Mouse (Mus musculus) heart, adult 2 months (tissue): ENCODE measurements around the gene Mymk. TPM values are rescaled to one million over a fixed set of nuclear protein-coding genes. Genes with fewer than 3 reads are reported as not detected.

Experiments used
- DNase-seq, 2 experiments: peaks; one replicate each; pipeline ENCODE4 v3.0.0; 2021
- H3K27ac ChIP-seq: fragments of 200-600 bp; 2 replicates; pipeline ENCODE4 v1.8.1; 2022
- H3K27me3 ChIP-seq: fragments of 200-500 bp; 2 replicates; pipeline ENCODE4 v1.6.1; 2012; ENCODE audit warnings: mild to moderate bottlenecking, low read length, inconsistent platforms, mixed read lengths; ENCODE audit not compliant: control insufficient read depth, insufficient read depth
- H3K36me3 ChIP-seq: fragments of 200-500 bp; 2 replicates; pipeline ENCODE4 v1.6.1; 2012; ENCODE audit warnings: low read length, inconsistent platforms; ENCODE audit not compliant: control insufficient read depth, insufficient read depth
- H3K4me1 ChIP-seq: fragments of 200-500 bp; 2 replicates; pipeline ENCODE4 v1.6.1; 2011; ENCODE audit warnings: low read length; ENCODE audit not compliant: control insufficient read depth, insufficient read depth
- H3K4me3 ChIP-seq: fragments of 200-600 bp; 2 replicates; pipeline ENCODE4 v1.8.1; 2022
- H3K79me2 ChIP-seq: fragments of 200-500 bp; replicated peaks from 2 replicates; pipeline ENCODE4 v1.6.1; 2012; ENCODE audit warnings: mild to moderate bottlenecking, inconsistent platforms, low read length, moderate library complexity, mixed read lengths; ENCODE audit not compliant: control insufficient read depth, insufficient read depth
- H3K9ac ChIP-seq: fragments of 200-500 bp; 2 replicates; pipeline ENCODE4 v1.6.1; 2012; ENCODE audit warnings: low read depth, mild to moderate bottlenecking, control low read depth, inconsistent platforms, low read length, mixed read lengths
- CTCF ChIP-seq: fragments of 200-600 bp; IDR thresholded peaks from 2 replicates; pipeline ENCODE4 v1.8.1; 2022; ENCODE audit warnings: antibody characterized with exemption, mild to moderate bottlenecking, moderate library complexity
- EP300 ChIP-seq: fragments of 200-500 bp; IDR thresholded peaks from 2 replicates; pipeline ENCODE4 v1.6.1; 2011; ENCODE audit warnings: low read depth, low read length, control low read depth; ENCODE audit not compliant: insufficient read depth
- POLR2A ChIP-seq: fragments of 200-500 bp; IDR thresholded peaks from 2 replicates; pipeline ENCODE4 v1.6.1; 2011; ENCODE audit warnings: mild to moderate bottlenecking, low read depth, low read length, control low read depth; ENCODE audit not compliant: insufficient read depth
- WGBS: fragments of 180-500 bp; shearing (Covaris S2); methylation state at CpG from one replicate; pipeline ENCODE4 v1.1.7; 2018; 5-methylcytosine and 5-hydroxymethylcytosine counted together
- intact Hi-C: fragments of 180-260 bp; cut with DNase I; formaldehyde crosslinking; loops from one replicate; pipeline ENCODE4 v1.15.1; 2025
- polyA plus RNA-seq: library from polyadenylated mRNA; depleted of rRNA; stranded (reverse); fragments of >200 nt; gene quantifications from 2 replicates; pipeline ENCODE4 v1.2.3, GENCODE M21; 2012
- total RNA-seq, 2 experiments: library from RNA; stranded (reverse); gene quantifications; 2 replicates each; pipeline ENCODE4 v1.2.3; 2021

The Mymk gene
- total and polyA plus RNA-seq, 3 experiments: 0.10 TPM; not detected in 2

DNA sequence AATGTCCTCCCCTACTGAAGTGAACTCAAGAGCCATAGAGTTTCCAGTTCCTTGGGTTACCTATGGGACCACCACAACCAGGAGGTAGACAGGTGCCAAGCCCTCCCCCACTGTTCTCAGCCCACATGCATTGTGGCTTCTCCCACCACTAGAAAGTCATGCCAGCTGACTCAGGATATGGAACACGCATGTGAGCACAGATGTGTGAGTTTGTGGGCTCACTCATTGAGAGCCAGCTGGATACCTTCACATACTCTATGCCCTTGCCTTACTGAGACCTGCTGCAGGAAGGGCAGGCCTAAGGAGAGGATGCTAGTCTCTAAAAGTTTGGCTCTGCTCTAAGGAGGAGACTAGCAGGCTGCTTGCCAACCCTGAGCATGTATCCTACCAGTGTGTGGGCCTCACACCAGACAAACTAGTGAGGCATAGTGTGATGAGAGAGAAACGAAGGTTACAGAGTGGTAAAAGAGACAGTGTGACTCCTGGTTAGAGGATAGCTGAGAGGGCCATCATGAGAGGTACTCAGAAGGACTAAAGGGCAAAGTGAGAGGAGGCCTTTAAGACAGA lies 1.6 kb downstream of the Mymk start:
- H3K79me2 ChIP-seq: no peaks in the 10 kb centered on the region
- intact Hi-C loops: no loop called here
- no peaks in the 10 kb centered on the region for H3K36me3 ChIP-seq
- no peaks in the 10 kb centered on the region for H3K27me3 ChIP-seq
- no peak overlapping the region for H3K4me3 ChIP-seq
- H3K27ac ChIP-seq: no peak overlapping the region
- H3K9ac ChIP-seq: no peak overlapping the region
- TF ChIP-seq POLR2A: no peak
- TF ChIP-seq EP300: no peak
- peaks cover 10% of the 10 kb centered on the region for H3K4me1 ChIP-seq
- no peak for DNase-seq
- WGBS: 84% methylated on average over 2 of the region's 2 CpGs

- DNase-seq: no peak
- H3K27me3 ChIP-seq: no peaks in the 10 kb centered on the region
- no peaks in the 10 kb centered on the region for H3K36me3 ChIP-seq
- H3K4me3 ChIP-seq: no peak overlapping the region
- H3K79me2 ChIP-seq: no peaks in the 10 kb centered on the region
- no peak overlapping the region for H3K27ac ChIP-seq
- 74% methylated on average over 3 of the region's 3 CpGs for WGBS
- no peak overlapping the region for H3K9ac ChIP-seq
- intact Hi-C loops: no loop called here
- TF ChIP-seq CTCF (no peak), EP300 (no peak), POLR2A (no peak)
- H3K4me1 ChIP-seq: peaks cover 7% of the 10 kb centered on the region
These were observed 2.3 kb downstream of the Mymk start for GRCm38 (mm10) chr2:27069646-27070045.

DNA sequence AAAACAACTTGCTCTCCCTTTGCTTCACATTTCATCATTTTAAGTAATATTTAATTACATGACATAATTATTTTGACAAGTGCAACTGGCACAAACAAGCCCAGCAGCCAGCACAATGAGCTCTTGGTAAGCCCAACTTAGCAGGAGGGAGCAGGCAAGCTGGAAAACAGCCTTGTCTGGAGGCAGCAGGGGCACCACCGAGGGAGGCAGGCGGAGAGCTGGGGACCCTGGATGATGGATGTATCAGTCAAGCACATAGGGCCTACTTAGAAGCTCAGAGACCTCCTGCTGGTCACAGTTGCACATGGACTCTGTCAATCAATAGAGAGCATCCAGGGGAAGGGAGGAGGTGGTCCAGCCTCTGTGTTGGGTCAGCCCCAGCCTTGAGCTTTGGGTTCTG lies 4.0 kb downstream of the Mymk start:
- no peak overlapping the region for H3K27ac ChIP-seq
- H3K4me1 ChIP-seq: peaks cover 4% of the 10 kb centered on the region
- 70% methylated on average over 2 of the region's 2 CpGs for WGBS
- H3K79me2 ChIP-seq: no peaks in the 10 kb centered on the region
- no peak for DNase-seq
- no peak overlapping the region for H3K4me3 ChIP-seq
- TF ChIP-seq POLR2A (no peak), CTCF (no peak), EP300 (no peak)
- H3K9ac ChIP-seq: no peak overlapping the region
- no peaks in the 10 kb centered on the region for H3K27me3 ChIP-seq
- no peaks in the 10 kb centered on the region for H3K36me3 ChIP-seq
- intact Hi-C loops: no loop called here

GRCm38 (mm10) chr2:27067124-27067523 lies 4.9 kb downstream of the Mymk start:
- Histone ChIP-seq H3K9ac (no peak overlapping the region), H3K79me2 (no peaks in the 10 kb centered on the region), H3K4me1 (peaks cover 4% of the 10 kb centered on the region), H3K4me3 (no peak overlapping the region), H3K27ac (no peak overlapping the region), H3K27me3 (no peaks in the 10 kb centered on the region), H3K36me3 (no peaks in the 10 kb centered on the region)
- TF ChIP-seq POLR2A: no peak
- intact Hi-C loops: no loop called here
- WGBS: 92% methylated on average over 2 of the region's 2 CpGs
- DNase-seq: no peak

- intact Hi-C loops: no loop called here
- no peaks in the 10 kb centered on the region for H3K27me3 ChIP-seq
- H3K36me3 ChIP-seq: no peaks in the 10 kb centered on the region
- H3K79me2 ChIP-seq: no peaks in the 10 kb centered on the region
- no peak overlapping the region for H3K9ac ChIP-seq
- no peak overlapping the region for H3K4me3 ChIP-seq
- no peak for DNase-seq
- TF ChIP-seq CTCF (no peak), EP300 (no peak), POLR2A (no peak)
- 75% methylated on average over 9 of the region's 9 CpGs for WGBS
- H3K27ac ChIP-seq: no peak overlapping the region
- peaks cover 2% of the 10 kb centered on the region; the same call in 1 of the 2 replicates for H3K4me1 ChIP-seq
These were observed 12.8 kb downstream of the Mymk start for GRCm38 (mm10) chr2:27059187-27059586.

DNA sequence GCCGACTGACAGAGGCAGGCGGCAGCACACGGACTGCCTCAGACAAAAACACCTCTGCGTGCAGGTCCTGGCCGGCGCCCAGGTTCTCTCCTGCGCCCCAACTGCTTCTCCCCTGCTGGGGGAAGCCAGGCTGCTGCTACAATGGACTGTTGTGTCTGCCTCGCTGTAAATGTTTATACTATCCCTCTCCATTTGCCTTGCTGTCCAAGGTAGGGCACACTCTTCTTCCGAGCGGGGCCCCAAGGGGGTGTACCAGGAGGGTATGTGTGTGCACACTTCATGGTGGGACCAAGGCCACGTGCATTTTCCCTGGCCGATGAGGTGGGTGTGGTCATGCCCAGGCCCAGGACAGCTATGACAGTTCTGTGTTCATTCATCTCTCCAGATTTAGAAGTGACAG lies 13.2 kb downstream of the Mymk start:
- intact Hi-C loops: no loop called here
- Histone ChIP-seq H3K79me2 (no peaks in the 10 kb centered on the region), H3K9ac (no peak overlapping the region), H3K27me3 (no peaks in the 10 kb centered on the region), H3K27ac (no peak overlapping the region), H3K4me3 (no peak overlapping the region), H3K4me1 (peaks cover 2% of the 10 kb centered on the region; the same call in 1 of the 2 replicates), H3K36me3 (no peaks in the 10 kb centered on the region)
- DNase-seq: no peak
- TF ChIP-seq POLR2A (no peak), EP300 (no peak), CTCF (no peak)
- 51% methylated on average over 12 of the region's 12 CpGs for WGBS
